Mouse (Mus musculus) myocyte (in vitro differentiated cells): Measurements from ENCODE around the gene Apol7a. TPM values are rescaled to one million over a fixed set of nuclear protein-coding genes. Genes with fewer than 3 reads are reported as not detected.

Source experiments
- H3K27me3 ChIP-seq: one replicate; pipeline ENCODE4 v1.6.1; 2011; ENCODE audit not compliant: control insufficient read depth, insufficient read depth, insufficient read length
- H3K36me3 ChIP-seq: one replicate; pipeline ENCODE4 v1.6.1; 2011; ENCODE audit not compliant: control insufficient read depth, insufficient read depth
- H3K4me2 ChIP-seq: one replicate; pipeline ENCODE4 v1.6.1; 2011; ENCODE audit warnings: low read depth, control low read depth
- H3K4me3 ChIP-seq: one replicate; pipeline ENCODE4 v1.5.1; 2011; ENCODE audit warnings: mild to moderate bottlenecking, control low read depth, moderate library complexity
- H3K79me2 ChIP-seq: one replicate; pipeline ENCODE4 v1.6.1; 2011; ENCODE audit not compliant: control insufficient read depth, insufficient read depth
- H3ac ChIP-seq: one replicate; pipeline ENCODE4 v1.6.1; 2011; ENCODE audit not compliant: control insufficient read depth, insufficient read length
- CEBPB ChIP-seq: IDR thresholded peaks from 2 replicates; pipeline ENCODE4 v1.6.1; 2011; ENCODE audit warnings: mild to moderate bottlenecking, moderate library complexity; ENCODE audit not compliant: poor library complexity, insufficient read depth, severe bottlenecking
- E2F4 ChIP-seq: IDR thresholded peaks from one replicate; pipeline ENCODE4 v1.6.1; 2011; ENCODE audit warnings: mild to moderate bottlenecking, control low read depth, moderate library complexity; ENCODE audit not compliant: insufficient read depth
- MAX ChIP-seq: IDR thresholded peaks from one replicate; pipeline ENCODE4 v1.6.1; 2011; ENCODE audit warnings: low read depth, mild to moderate bottlenecking, control low read depth
- MYOD1 ChIP-seq, 3 experiments: IDR thresholded peaks; one replicate each; pipeline ENCODE4 v1.6.1; 2011; ENCODE audit warnings: control low read depth in 2 of 3, low read depth in 2 of 3, mild to moderate bottlenecking in 2 of 3, moderate library complexity in 1 of 3; ENCODE audit not compliant: insufficient read length in 2 of 3, control insufficient read depth in 1 of 3
- MYOG ChIP-seq, 3 experiments: IDR thresholded peaks; one replicate each; pipeline ENCODE4 v1.6.1; 2011; ENCODE audit warnings: control low read depth in 2 of 3, low read depth in 2 of 3, mild to moderate bottlenecking in 2 of 3; ENCODE audit not compliant: insufficient read length in 2 of 3, control insufficient read depth in 1 of 3, insufficient read depth in 1 of 3
- POLR2A ChIP-seq: IDR thresholded peaks from one replicate; pipeline ENCODE4 v1.6.1; 2011; ENCODE audit warnings: low read depth, mild to moderate bottlenecking, control low read depth, moderate library complexity; ENCODE audit not compliant: insufficient read length
- POLR2AphosphoS2 ChIP-seq: IDR thresholded peaks from one replicate; pipeline ENCODE4 v1.6.1; 2011; ENCODE audit warnings: low read depth, control low read depth; ENCODE audit not compliant: insufficient read length
- REST ChIP-seq: IDR thresholded peaks from one replicate; pipeline ENCODE4 v1.6.1; 2011; ENCODE audit warnings: mild to moderate bottlenecking, control low read depth, moderate library complexity; ENCODE audit not compliant: insufficient read depth, insufficient read length
- SRF ChIP-seq: IDR thresholded peaks from one replicate; pipeline ENCODE4 v1.6.1; 2011; ENCODE audit warnings: low read depth; ENCODE audit not compliant: control insufficient read depth, insufficient read length
- TCF12 ChIP-seq: IDR thresholded peaks from one replicate; pipeline ENCODE4 v1.6.1; 2011; ENCODE audit warnings: mild to moderate bottlenecking, control low read depth; ENCODE audit not compliant: poor library complexity, insufficient read depth, severe bottlenecking
- TCF3 ChIP-seq: IDR thresholded peaks from one replicate; pipeline ENCODE4 v1.6.1; 2011; ENCODE audit warnings: low read depth, control low read depth; ENCODE audit not compliant: insufficient read length
- USF1 ChIP-seq: IDR thresholded peaks from one replicate; pipeline ENCODE4 v1.6.1; 2011; ENCODE audit warnings: low read depth, mild to moderate bottlenecking, control low read depth, moderate library complexity
- polyA plus RNA-seq: library from polyadenylated mRNA; unstranded; fragments of >200 nt; fragmentation: generic; extraction: Trizol; gene quantifications from one replicate; pipeline ENCODE4 v1.2.1, GENCODE M21; 2012; ENCODE audit warnings: missing spikeins

Gene Apol7a
- polyA plus RNA-seq, 1 experiment: 0.18 TPM

GRCm38 (mm10) chr15:77348146-77348545, 50.8 kb downstream of the Apol7a start:
- Histone ChIP-seq H3K36me3 (no peaks in the 10 kb centered on the region), H3K79me2 (no peaks in the 10 kb centered on the region), H3K27me3 (no peaks in the 10 kb centered on the region), H3K4me2 (no peak overlapping the region), H3ac (no peak overlapping the region), H3K4me3 (no peak overlapping the region)
- no peak for TF ChIP-seq SRF
- TF ChIP-seq TCF12: no peak
- TF ChIP-seq E2F4: no peak
- TF ChIP-seq REST: no peak
- TF ChIP-seq MAX: no peak
- TF ChIP-seq POLR2AphosphoS2: no peak
- no peak for TF ChIP-seq MYOG (IDR thresholded peaks at IDR 0.05; ENCODE audit: control insufficient read depth in 1 of 3, insufficient read depth in 1 of 3, insufficient read length in 2 of 3, low read depth in 2 of 3)
- TF ChIP-seq MYOD1 (IDR thresholded peaks at IDR 0.05; ENCODE audit: control insufficient read depth in 1 of 3, insufficient read length in 2 of 3, low read depth in 2 of 3): no peak
- TF ChIP-seq TCF3: no peak
- no peak for TF ChIP-seq USF1
- TF ChIP-seq POLR2A: no peak
- TF ChIP-seq CEBPB: no peak

GRCm38 (mm10) chr15:77344127-77345125, 54.5 kb downstream of the Apol7a start:
- Histone ChIP-seq H3K4me3 (no peak overlapping the region), H3K36me3 (no peaks in the 10 kb centered on the region), H3ac (no peak overlapping the region), H3K79me2 (no peaks in the 10 kb centered on the region), H3K27me3 (no peaks in the 10 kb centered on the region), H3K4me2 (peak overlapping the region; percentile 64)
- no peak for TF ChIP-seq CEBPB
- TF ChIP-seq SRF: no peak

- Histone ChIP-seq H3K4me3 (no peak overlapping the region), H3K27me3 (no peaks in the 10 kb centered on the region), H3K36me3 (no peaks in the 10 kb centered on the region), H3K79me2 (no peaks in the 10 kb centered on the region), H3K4me2 (peak overlapping the region; percentile 64), H3ac (no peak overlapping the region)
- no peak for TF ChIP-seq MYOG (IDR thresholded peaks at IDR 0.05; ENCODE audit: control insufficient read depth in 1 of 3, insufficient read depth in 1 of 3, insufficient read length in 2 of 3, low read depth in 2 of 3)
- no peak for TF ChIP-seq E2F4
- no peak for TF ChIP-seq SRF
- no peak for TF ChIP-seq TCF3
- TF ChIP-seq MAX: no peak
- TF ChIP-seq POLR2AphosphoS2: no peak
- no peak for TF ChIP-seq REST
- TF ChIP-seq USF1: no peak
- TF ChIP-seq MYOD1 (IDR thresholded peaks at IDR 0.05; ENCODE audit: control insufficient read depth in 1 of 3, insufficient read length in 2 of 3, low read depth in 2 of 3): no peak
Measured at GRCm38 (mm10) chr15:77343527-77344091, 55.3 kb downstream of the Apol7a start.

- Histone ChIP-seq H3K27me3 (no peaks in the 10 kb centered on the region), H3K36me3 (no peaks in the 10 kb centered on the region), H3K4me2 (peak overlapping the region; percentile 64), H3K79me2 (no peaks in the 10 kb centered on the region), H3K4me3 (no peak overlapping the region), H3ac (no peak overlapping the region)
- TF ChIP-seq MYOG (IDR thresholded peaks at IDR 0.05; ENCODE audit: control insufficient read depth in 1 of 3, insufficient read depth in 1 of 3, insufficient read length in 2 of 3, low read depth in 2 of 3) (no peak), CEBPB (no peak), POLR2A (no peak), MYOD1 (IDR thresholded peaks at IDR 0.05; ENCODE audit: control insufficient read depth in 1 of 3, insufficient read length in 2 of 3, low read depth in 2 of 3) (no peak), POLR2AphosphoS2 (no peak), USF1 (no peak), SRF (no peak), TCF3 (no peak), TCF12 (no peak), REST (no peak), MAX (no peak), E2F4 (no peak)
Measured at GRCm38 (mm10) chr15:77342962-77343526, 55.9 kb downstream of the Apol7a start.

- H3K36me3 ChIP-seq: no peaks in the 10 kb centered on the region
- no peaks in the 10 kb centered on the region for H3K27me3 ChIP-seq
- no peak for TF ChIP-seq CEBPB
- TF ChIP-seq MYOD1 (IDR thresholded peaks at IDR 0.05; ENCODE audit: control insufficient read depth in 1 of 3, insufficient read length in 2 of 3, low read depth in 2 of 3): no peak
- no peak for TF ChIP-seq MYOG (IDR thresholded peaks at IDR 0.05; ENCODE audit: control insufficient read depth in 1 of 3, insufficient read depth in 1 of 3, insufficient read length in 2 of 3, low read depth in 2 of 3)
- no peak for TF ChIP-seq POLR2AphosphoS2
- H3K79me2 ChIP-seq: no peaks in the 10 kb centered on the region
- H3ac ChIP-seq: no peak overlapping the region
- H3K4me3 ChIP-seq: no peak overlapping the region
- H3K4me2 ChIP-seq: no peak overlapping the region
Measured at GRCm38 (mm10) chr15:77342005-77342404, 56.9 kb downstream of the Apol7a start.
